7 mouse cellular contexts compared by ENCODE assay signal in the genomic region with DNA sequence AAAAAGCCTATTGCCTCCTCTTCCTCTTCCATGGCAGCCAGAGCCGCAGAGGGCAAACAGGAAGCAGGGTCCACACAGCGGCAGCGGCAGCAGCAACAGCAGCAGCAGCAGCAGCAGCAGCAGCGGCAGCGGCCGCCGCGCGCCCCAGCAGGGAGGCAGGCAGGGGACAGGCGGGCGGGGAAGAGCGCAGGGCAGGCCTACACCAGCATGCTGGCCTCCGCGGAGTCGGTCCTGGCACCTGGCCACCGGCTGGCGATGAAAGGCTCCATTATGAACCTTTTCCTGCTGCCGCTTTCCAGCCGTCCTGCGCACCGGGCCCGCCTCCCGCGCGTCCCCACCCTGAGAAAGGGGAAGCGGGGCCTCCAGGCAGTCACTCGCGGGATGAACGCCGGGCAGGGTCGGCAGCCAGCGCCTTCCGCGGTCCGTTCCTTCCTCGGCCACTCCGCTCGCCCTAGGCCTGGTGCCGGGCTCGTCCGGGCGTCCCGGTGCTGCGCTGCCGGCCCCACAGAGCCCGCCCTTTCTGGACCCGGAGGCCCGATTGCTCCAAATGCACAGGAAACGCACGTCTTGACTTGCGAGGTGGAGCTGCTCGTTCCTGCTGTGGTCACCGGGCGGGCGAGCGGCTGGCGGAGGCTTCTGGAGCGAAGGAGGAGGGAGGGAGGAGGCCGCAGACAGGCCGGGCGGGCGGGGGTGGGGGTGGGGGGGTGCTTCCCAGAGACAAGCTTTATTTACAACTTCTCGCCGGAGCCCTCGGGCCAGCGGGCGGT.
DNase-seq lines count a peak whose midpoint lies in the region; ATAC-seq and TF ChIP-seq lines count a peak whose summit lies in the region.

No protein-coding gene starts in this region.

- TF ChIP-seq CTCF in intestine, postnatal 0 days (IDR thresholded peaks at IDR 0.05; ENCODE audit: low read depth), result no peak; the same call in 1 of the 2 replicates

- no peaks in the 10 kb centered on the region for H3K9me3 ChIP-seq in intestine, postnatal 0 days (ENCODE audit: control insufficient read depth)
- H3K9me3 ChIP-seq in limb, embryonic 11.5 days (ENCODE audit: control insufficient read depth, low read length), result no peaks in the 10 kb centered on the region
- H3K9me3 ChIP-seq in midbrain, embryonic 12.5 days, result no peaks in the 10 kb centered on the region

- peaks cover 18% of the 10 kb centered on the region for H3K4me1 ChIP-seq in intestine, postnatal 0 days (replicated peaks; ENCODE audit: control insufficient read depth, insufficient read depth, low read length)
- peaks cover 42% of the 10 kb centered on the region for H3K4me1 ChIP-seq in limb, embryonic 11.5 days (ENCODE audit: control insufficient read depth, insufficient read depth, low read length)
- peaks cover 48% of the 10 kb centered on the region for H3K4me1 ChIP-seq in midbrain, embryonic 12.5 days

- peak overlapping the region; percentile 84 for H3K9ac ChIP-seq in intestine, postnatal 0 days (ENCODE audit: low read depth, low read length)
- peak overlapping the region; percentile 81 for H3K9ac ChIP-seq in limb, embryonic 11.5 days (ENCODE audit: low read length)
- peak overlapping the region; percentile 90 for H3K9ac ChIP-seq in midbrain, embryonic 12.5 days (replicated peaks)

- DNase-seq in adrenal gland, adult (ENCODE audit: inconsistent age in 2 of 2, low spot score in 1 of 2), result peak; percentile 89 to 95
- peak; percentile 64 for DNase-seq in embryo, embryonic 10.5 days (ENCODE audit: low spot score)
- peak; percentile 85 for DNase-seq in limb, embryonic 11.5 days (ENCODE audit: low spot score)
- DNase-seq in skeletal muscle tissue, adult 2 months (ENCODE audit: low read depth, low spot score), result peak; percentile 63

- whole genome bisulfite sequencing in intestine, postnatal 0 days, result under 1% methylated on average over 60 of the region's 67 CpGs
- under 1% methylated on average over 60 of the region's 67 CpGs for WGBS in limb, embryonic 11.5 days
- WGBS in midbrain, embryonic 12.5 days, result under 1% methylated on average over 65 of the region's 67 CpGs

- H3K4me3 ChIP-seq in intestine, postnatal 0 days (ENCODE audit: low read depth, low read length), result peak overlapping the region; percentile 76
- H3K4me3 ChIP-seq in limb, embryonic 11.5 days (ENCODE audit: low read depth, low read length), result peak overlapping the region; percentile 56
- peak overlapping the region; percentile 60 for H3K4me3 ChIP-seq in midbrain, embryonic 12.5 days

- peak; percentile 54 for ATAC-seq in granulocyte monocyte progenitor cell, adult 5-6 weeks (replicated peaks; ENCODE audit: poor library complexity, severe bottlenecking)
- peak; percentile 55 for ATAC-seq in intestine, postnatal 0 days
- peak; percentile 23; the same call in 1 of the 2 replicates for ATAC-seq in limb, embryonic 11.5 days (ENCODE audit: insufficient number of reproducible peaks, low FRiP score, low TSS enrichment, low read depth)
- ATAC-seq in midbrain, embryonic 12.5 days (ENCODE audit: low FRiP score, low read depth), result peak; percentile 74

- H3K27me3 ChIP-seq in intestine, postnatal 0 days (replicated peaks; ENCODE audit: control insufficient read depth, insufficient read depth, low read length), result no peaks in the 10 kb centered on the region
- no peaks in the 10 kb centered on the region for H3K27me3 ChIP-seq in limb, embryonic 11.5 days (ENCODE audit: control insufficient read depth, insufficient read depth, low read length)
- 0 out of 2 replicates have a peak, but pooled peaks cover 7% of the 10 kb centered on the region for H3K27me3 ChIP-seq in midbrain, embryonic 12.5 days

- H3K4me2 ChIP-seq in intestine, postnatal 0 days (replicated peaks; ENCODE audit: low read depth), result peak overlapping the region; percentile 88
- H3K4me2 ChIP-seq in limb, embryonic 11.5 days (ENCODE audit: low read depth, severe bottlenecking), result peak overlapping the region; percentile 86
- H3K4me2 ChIP-seq in midbrain, embryonic 12.5 days (replicated peaks), result peak overlapping the region; percentile 91

- H3K27ac ChIP-seq in intestine, postnatal 0 days (ENCODE audit: low read depth, low read length), result peak overlapping the region; percentile 98
- H3K27ac ChIP-seq in limb, embryonic 11.5 days (replicated peaks; ENCODE audit: low read depth, low read length), result peak overlapping the region; percentile 98
- H3K27ac ChIP-seq in midbrain, embryonic 12.5 days (replicated peaks), result peak overlapping the region; percentile 94

- H3K36me3 ChIP-seq in intestine, postnatal 0 days (ENCODE audit: control insufficient read depth, insufficient read depth), result no peaks in the 10 kb centered on the region
- no peaks in the 10 kb centered on the region for H3K36me3 ChIP-seq in limb, embryonic 11.5 days (ENCODE audit: control insufficient read depth, insufficient read depth, low read length)
- no peaks in the 10 kb centered on the region for H3K36me3 ChIP-seq in midbrain, embryonic 12.5 days

Comparison
In these comparisons a context has a peak if more than half of its experiments do, and no peak if none do; other contexts are left out.
1. Peak in every context shown above with its lines: DNase-seq, ATAC-seq, H3K4me3 ChIP-seq and H3K27ac ChIP-seq.
2. ATAC-seq: peak in every context shown above with its lines; median percentile 74 in midbrain, embryonic 12.5 days; 55 in intestine, postnatal 0 days; 54 in granulocyte monocyte progenitor cell, adult 5-6 weeks; 23 in limb, embryonic 11.5 days.